Mouse (Mus musculus) intestine, embryonic 15.5 days (tissue): ENCODE measurements at regions not wholly inside any gene's neighbourhood (a gene's known extent, or its start where the extent isn't known, plus 50 kb on each side); places are given as distances from the start of the nearest gene placed in this dataset.
A peak's percentile ranks its signal among the peaks of the same experiment; 100 is the strongest.
"Not testable (repeated sequence)": the region's sequence is repeated elsewhere in the genome, so short reads cannot be mapped to it uniquely, and the experiment has no call there.

Experiments used
- ATAC-seq: fragments of 200-750 bp; cut with Nextera tagmentation; 2 replicates; pipeline ENCODE4 v1.8.0; 2017; ENCODE audit warnings: moderate TSS enrichment, moderate library complexity
- H3K27ac ChIP-seq: fragments of 300-500 bp; sonication (generic); 2 replicates; pipeline ENCODE4 v1.5.1; 2015; ENCODE audit warnings: mild to moderate bottlenecking, inconsistent platforms
- H3K27me3 ChIP-seq: fragments of 300-500 bp; sonication (generic); replicated peaks from 2 replicates; pipeline ENCODE4 v1.6.1; 2015; ENCODE audit warnings: inconsistent platforms
- H3K36me3 ChIP-seq: fragments of 300-500 bp; sonication (generic); 2 replicates; pipeline ENCODE4 v1.6.1; 2015; ENCODE audit warnings: inconsistent platforms
- H3K4me1 ChIP-seq: fragments of 300-500 bp; sonication (generic); replicated peaks from 2 replicates; pipeline ENCODE4 v1.6.1; 2015; ENCODE audit warnings: inconsistent platforms
- H3K4me2 ChIP-seq: fragments of 300-500 bp; sonication (generic); replicated peaks from 2 replicates; pipeline ENCODE4 v1.6.1; 2015; ENCODE audit warnings: mild to moderate bottlenecking, inconsistent platforms
- H3K4me3 ChIP-seq: fragments of 300-500 bp; sonication (generic); replicated peaks from 2 replicates; pipeline ENCODE4 v1.5.1; 2015; ENCODE audit warnings: inconsistent platforms
- H3K9ac ChIP-seq: fragments of 300-500 bp; sonication (generic); 2 replicates; pipeline ENCODE4 v1.6.1; 2015; ENCODE audit warnings: inconsistent platforms
- H3K9me3 ChIP-seq: fragments of 300-500 bp; sonication (generic); 2 replicates; pipeline ENCODE4 v1.6.1; 2016; ENCODE audit warnings: inconsistent platforms
- WGBS: fragments of 180-500 bp; shearing (Covaris S2); methylation state at CpG from one replicate; pipeline ENCODE4 v1.1.7; 2015; 5-methylcytosine and 5-hydroxymethylcytosine counted together

GRCm38 (mm10) chr17:82846776-82847494, 368.2 kb upstream of the Pkdcc start:
- H3K9ac ChIP-seq = no peak overlapping the region
- no peaks in the 10 kb centered on the region for H3K9me3 ChIP-seq
- H3K4me3 ChIP-seq = no peak overlapping the region
- H3K27ac ChIP-seq = no peak overlapping the region
- H3K4me2 ChIP-seq = no peak overlapping the region
- peak; percentile 90 for ATAC-seq
- WGBS = 30% methylated on average over 5 of the region's 5 CpGs
- H3K27me3 ChIP-seq = no peaks in the 10 kb centered on the region
- no peaks in the 10 kb centered on the region for H3K36me3 ChIP-seq
- no peaks in the 10 kb centered on the region for H3K4me1 ChIP-seq

- Histone ChIP-seq H3K36me3 (no peaks in the 10 kb centered on the region), H3K9ac (no peak overlapping the region), H3K4me2 (peak overlapping the region; percentile 49; the same call in 1 of the 2 replicates), H3K27me3 (no peaks in the 10 kb centered on the region), H3K4me1 (no peaks in the 10 kb centered on the region), H3K9me3 (no peaks in the 10 kb centered on the region), H3K4me3 (no peak overlapping the region), H3K27ac (no peak overlapping the region)
- ATAC-seq = peak; percentile 92
- WGBS = 21% methylated on average over 16 of the region's 16 CpGs
These were observed 357.6 kb upstream of the Pkdcc start for GRCm38 (mm10) chr17:82857199-82858147.

- H3K27ac ChIP-seq = no peak overlapping the region
- WGBS = 52% methylated on average over 5 of the region's 5 CpGs
- H3K27me3 ChIP-seq = no peaks in the 10 kb centered on the region
- H3K9me3 ChIP-seq = no peaks in the 10 kb centered on the region
- no peak overlapping the region for H3K4me2 ChIP-seq
- H3K36me3 ChIP-seq = no peaks in the 10 kb centered on the region
- no peak overlapping the region for H3K9ac ChIP-seq
- no peak for ATAC-seq
- H3K4me1 ChIP-seq = no peaks in the 10 kb centered on the region
- no peak overlapping the region for H3K4me3 ChIP-seq
These were observed 354.7 kb upstream of the Pkdcc start for GRCm38 (mm10) chr17:82860391-82860790.

GRCm38 (mm10) chr17:82860966-82861365, 354.1 kb upstream of the Pkdcc start:
- Histone ChIP-seq H3K4me1 (no peaks in the 10 kb centered on the region), H3K27ac (no peak overlapping the region), H3K4me2 (no peak overlapping the region), H3K9me3 (no peaks in the 10 kb centered on the region), H3K9ac (no peak overlapping the region), H3K4me3 (no peak overlapping the region), H3K36me3 (no peaks in the 10 kb centered on the region), H3K27me3 (no peaks in the 10 kb centered on the region)
- 75% methylated on average over 5 of the region's 5 CpGs for WGBS
- ATAC-seq = no peak

GRCm38 (mm10) chr17:82877131-82877530, 338.0 kb upstream of the Pkdcc start:
- Histone ChIP-seq H3K4me3 (no peak overlapping the region), H3K36me3 (no peaks in the 10 kb centered on the region), H3K4me1 (no peaks in the 10 kb centered on the region), H3K4me2 (no peak overlapping the region), H3K9ac (no peak overlapping the region), H3K9me3 (no peaks in the 10 kb centered on the region), H3K27ac (no peak overlapping the region), H3K27me3 (no peaks in the 10 kb centered on the region)
- 73% methylated on average over 8 of the region's 8 CpGs for WGBS
- ATAC-seq = no peak

GRCm38 (mm10) chr17:82900602-82901001, 314.5 kb upstream of the Pkdcc start:
- no peak overlapping the region for H3K4me3 ChIP-seq
- no peak overlapping the region for H3K4me2 ChIP-seq
- WGBS = 38% methylated on average over 2 of the region's 2 CpGs
- ATAC-seq = no peak
- H3K9me3 ChIP-seq = no peaks in the 10 kb centered on the region
- H3K27me3 ChIP-seq = no peaks in the 10 kb centered on the region
- H3K36me3 ChIP-seq = no peaks in the 10 kb centered on the region
- no peaks in the 10 kb centered on the region for H3K4me1 ChIP-seq
- H3K27ac ChIP-seq = no peak overlapping the region
- no peak overlapping the region for H3K9ac ChIP-seq

- H3K4me2 ChIP-seq = no peak overlapping the region
- H3K9me3 ChIP-seq = no peaks in the 10 kb centered on the region
- no peaks in the 10 kb centered on the region for H3K27me3 ChIP-seq
- H3K9ac ChIP-seq = no peak overlapping the region
- no peaks in the 10 kb centered on the region for H3K36me3 ChIP-seq
- H3K4me1 ChIP-seq = no peaks in the 10 kb centered on the region
- H3K4me3 ChIP-seq = no peak overlapping the region
- 63% methylated on average over 9 of the region's 9 CpGs for WGBS
- ATAC-seq = no peak
- H3K27ac ChIP-seq = no peak overlapping the region
These were observed 313.8 kb upstream of the Pkdcc start for GRCm38 (mm10) chr17:82901098-82901891.

- no peak overlapping the region for H3K4me3 ChIP-seq
- WGBS = 85% methylated on average over 2 of the region's 2 CpGs
- H3K9me3 ChIP-seq = no peaks in the 10 kb centered on the region
- H3K27ac ChIP-seq = no peak overlapping the region
- no peak overlapping the region for H3K9ac ChIP-seq
- no peak overlapping the region for H3K4me2 ChIP-seq
- H3K4me1 ChIP-seq = no peaks in the 10 kb centered on the region
- no peak for ATAC-seq
- H3K27me3 ChIP-seq = no peaks in the 10 kb centered on the region
- no peaks in the 10 kb centered on the region for H3K36me3 ChIP-seq
These were observed 310.1 kb upstream of the Pkdcc start for GRCm38 (mm10) chr17:82904961-82905360.

- Histone ChIP-seq H3K36me3 (no peaks in the 10 kb centered on the region), H3K4me3 (no peak overlapping the region), H3K4me1 (no peaks in the 10 kb centered on the region), H3K27me3 (no peaks in the 10 kb centered on the region), H3K9me3 (no peaks in the 10 kb centered on the region), H3K4me2 (no peak overlapping the region), H3K27ac (no peak overlapping the region), H3K9ac (no peak overlapping the region)
- no peak for ATAC-seq
- WGBS = 66% methylated on average over 3 of the region's 3 CpGs
These were observed 309.6 kb upstream of the Pkdcc start for GRCm38 (mm10) chr17:82905483-82905882.

GRCm38 (mm10) chr17:82909189-82909588, 305.9 kb upstream of the Pkdcc start:
- H3K9me3 ChIP-seq = no peaks in the 10 kb centered on the region
- H3K4me1 ChIP-seq = no peaks in the 10 kb centered on the region
- no peak overlapping the region for H3K4me2 ChIP-seq
- no peak overlapping the region for H3K27ac ChIP-seq
- H3K36me3 ChIP-seq = no peaks in the 10 kb centered on the region
- ATAC-seq = no peak
- H3K4me3 ChIP-seq = no peak overlapping the region
- H3K27me3 ChIP-seq = no peaks in the 10 kb centered on the region
- no peak overlapping the region for H3K9ac ChIP-seq
- 68% methylated on average over 2 of the region's 2 CpGs for WGBS

GRCm38 (mm10) chr17:82922986-82923385, 292.1 kb upstream of the Pkdcc start:
- H3K4me1 ChIP-seq, H3K27me3 ChIP-seq, H3K4me3 ChIP-seq, H3K9me3 ChIP-seq, H3K9ac ChIP-seq, H3K27ac ChIP-seq, H3K36me3 ChIP-seq, ATAC-seq, H3K4me2 ChIP-seq: not testable (repeated sequence)
- 44% methylated on average over 4 of the region's 4 CpGs for WGBS

- no peaks in the 10 kb centered on the region for H3K36me3 ChIP-seq
- no peak overlapping the region for H3K9ac ChIP-seq
- no peaks in the 10 kb centered on the region for H3K4me1 ChIP-seq
- no peak overlapping the region for H3K4me2 ChIP-seq
- H3K4me3 ChIP-seq = no peak overlapping the region
- 84% methylated on average over 2 of the region's 2 CpGs for WGBS
- H3K9me3 ChIP-seq = no peaks in the 10 kb centered on the region
- no peak for ATAC-seq
- H3K27me3 ChIP-seq = no peaks in the 10 kb centered on the region
- H3K27ac ChIP-seq = no peak overlapping the region
These were observed 289.3 kb upstream of the Pkdcc start for GRCm38 (mm10) chr17:82925751-82926150.
